Mouse (Mus musculus) liver, embryonic 14.5 days (tissue): Measurements from ENCODE around the gene Astn2.
A peak's percentile ranks its signal among the peaks of the same experiment; 100 is the strongest.

Experiments used
- CTCF ChIP-seq: IDR thresholded peaks from 2 replicates; pipeline ENCODE4 v1.5.1; 2016; ENCODE audit warnings: antibody characterized with exemption, low read depth, control low read depth
- EP300 ChIP-seq: IDR thresholded peaks from 2 replicates; pipeline ENCODE4 v1.6.1; 2016; ENCODE audit warnings: antibody characterized with exemption, low read depth

- TF ChIP-seq CTCF: peak; percentile 48
- TF ChIP-seq EP300: no peak
Measured at GRCm38 (mm10) chr4:65589780-65590179, 814.6 kb downstream of the Astn2 start.
